Mouse (Mus musculus): ENCODE data around the gene Rpl29. TPM values are rescaled to one million over a fixed set of nuclear protein-coding genes. Genes with fewer than 3 reads are reported as not detected.

Gene Rpl29
- polyA plus RNA-seq, 1 experiment from 2014 or later = 1,256 TPM

DNA sequence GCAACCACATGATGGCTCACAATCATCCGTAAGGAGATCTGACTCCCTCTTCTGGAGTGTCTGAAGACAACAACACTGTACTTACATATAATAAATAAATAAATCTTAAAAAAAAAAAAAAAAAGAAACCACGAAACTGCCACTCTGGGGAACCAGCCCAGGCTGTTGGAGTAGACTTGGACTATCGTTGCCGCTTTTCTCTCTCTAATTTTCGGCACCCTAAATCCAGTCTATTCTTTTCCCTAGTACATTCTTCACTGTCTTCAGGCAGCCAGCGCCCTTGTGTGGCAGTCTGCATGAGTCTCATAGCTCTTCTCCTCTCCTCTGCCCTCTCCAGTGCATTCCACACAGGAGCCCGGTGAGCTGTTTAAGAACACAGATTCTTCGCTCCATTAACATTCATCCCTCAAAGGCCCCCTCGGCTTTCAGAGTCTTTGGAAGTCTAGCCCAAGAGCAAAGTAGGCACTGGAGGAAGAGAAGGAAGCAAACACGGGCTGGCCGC lies 484 bp upstream of the Rpl29 start:
- peak; percentile 36; the same call in 1 of the 2 replicates for ATAC-seq (ENCODE audit: insufficient number of reproducible peaks, insufficient read depth, low FRiP score, low read depth)
- Histone ChIP-seq H3K9me3 (ENCODE audit: control insufficient read depth, low read depth, low read length) (no peaks in the 10 kb centered on the region), H3K4me2 (replicated peaks; ENCODE audit: low read depth, low read length) (peak overlapping the region; percentile 65), H3K27ac (ENCODE audit: low read length) (peak overlapping the region; percentile 94), H3K4me1 (ENCODE audit: control insufficient read depth, insufficient read depth, low read length) (peaks cover 8% of the 10 kb centered on the region), H3K36me3 (ENCODE audit: control insufficient read depth, insufficient read depth, low read length) (peaks cover 18% of the 10 kb centered on the region), H3K4me3 (ENCODE audit: low read depth, low read length) (peak overlapping the region; percentile 78), H3K9ac (replicated peaks; ENCODE audit: low read depth, low read length) (peak overlapping the region; percentile 22; the same call in 1 of the 2 replicates), H3K27me3 (ENCODE audit: control insufficient read depth, insufficient read depth, low read length) (no peaks in the 10 kb centered on the region)
- 14% methylated on average over 11 of the region's 11 CpGs for WGBS

GRCm38 (mm10) chr9:106430015-106430264 lies 686 bp downstream of the Rpl29 start:
- H3K27me3 ChIP-seq (ENCODE audit: control insufficient read depth, insufficient read depth, low read length) = no peaks in the 10 kb centered on the region
- H3K9me3 ChIP-seq (ENCODE audit: control insufficient read depth, low read depth, low read length) = no peaks in the 10 kb centered on the region
- peak overlapping the region; percentile 99 for H3K9ac ChIP-seq (replicated peaks; ENCODE audit: low read depth, low read length)
- peak overlapping the region; percentile 84 for H3K4me2 ChIP-seq (replicated peaks; ENCODE audit: low read depth, low read length)
- WGBS = 0% methylated on average over 4 of the region's 4 CpGs
- H3K4me1 ChIP-seq (ENCODE audit: control insufficient read depth, insufficient read depth, low read length) = peaks cover 8% of the 10 kb centered on the region
- peaks cover 21% of the 10 kb centered on the region for H3K36me3 ChIP-seq (ENCODE audit: control insufficient read depth, insufficient read depth, low read length)
- no peak for ATAC-seq (ENCODE audit: insufficient number of reproducible peaks, insufficient read depth, low FRiP score, low read depth)
- H3K27ac ChIP-seq (ENCODE audit: low read length) = peak overlapping the region; percentile 82
- peak overlapping the region; percentile 78 for H3K4me3 ChIP-seq (ENCODE audit: low read depth, low read length)

- no peak overlapping the region for H3K27ac ChIP-seq (ENCODE audit: low read length)
- 70% methylated on average over 7 of the region's 7 CpGs for WGBS
These were observed 4.1 kb downstream of the Rpl29 start for GRCm38 (mm10) chr9:106433389-106433788.

GRCm38 (mm10) chr9:106436566-106436965 lies 7.3 kb downstream of the Rpl29 start:
- H3K9me3 ChIP-seq (ENCODE audit: control insufficient read depth, low read depth, low read length) = no peaks in the 10 kb centered on the region
- peaks cover 13% of the 10 kb centered on the region for H3K4me1 ChIP-seq (ENCODE audit: control insufficient read depth, insufficient read depth, low read length)
- H3K9ac ChIP-seq (replicated peaks; ENCODE audit: low read depth, low read length) = no peak overlapping the region
- no peak overlapping the region for H3K27ac ChIP-seq (ENCODE audit: low read length)
- no peak for ATAC-seq (ENCODE audit: insufficient number of reproducible peaks, insufficient read depth, low FRiP score, low read depth)
- WGBS = 78% methylated on average over 9 of the region's 9 CpGs
- no peak overlapping the region for H3K4me2 ChIP-seq (replicated peaks; ENCODE audit: low read depth, low read length)
- H3K36me3 ChIP-seq (ENCODE audit: control insufficient read depth, insufficient read depth, low read length) = peaks cover 14% of the 10 kb centered on the region
- H3K4me3 ChIP-seq (ENCODE audit: low read depth, low read length) = no peak overlapping the region
- H3K27me3 ChIP-seq (ENCODE audit: control insufficient read depth, insufficient read depth, low read length) = no peaks in the 10 kb centered on the region

More at GRCm38 (mm10) chr9:106433389-106433788, 4.1 kb downstream of the Rpl29 start:
- H3K9me3 ChIP-seq (ENCODE audit: control insufficient read depth, low read depth, low read length) = no peaks in the 10 kb centered on the region
- H3K4me1 ChIP-seq (ENCODE audit: control insufficient read depth, insufficient read depth, low read length) = peaks cover 15% of the 10 kb centered on the region
- ATAC-seq (ENCODE audit: insufficient number of reproducible peaks, insufficient read depth, low FRiP score, low read depth) = no peak
- peaks cover 21% of the 10 kb centered on the region for H3K36me3 ChIP-seq (ENCODE audit: control insufficient read depth, insufficient read depth, low read length)
- H3K4me3 ChIP-seq (ENCODE audit: low read depth, low read length) = no peak overlapping the region
- H3K4me2 ChIP-seq (replicated peaks; ENCODE audit: low read depth, low read length) = no peak overlapping the region
- no peak overlapping the region for H3K9ac ChIP-seq (replicated peaks; ENCODE audit: low read depth, low read length)
- H3K27me3 ChIP-seq (ENCODE audit: control insufficient read depth, insufficient read depth, low read length) = no peaks in the 10 kb centered on the region

- 71% methylated on average over 5 of the region's 5 CpGs for WGBS
- H3K4me1 ChIP-seq (ENCODE audit: control insufficient read depth, insufficient read depth, low read length) = peaks cover 13% of the 10 kb centered on the region
These were observed 13.4 kb downstream of the Rpl29 start for GRCm38 (mm10) chr9:106442680-106443079.

GRCm38 (mm10) chr9:106444836-106445235 lies 15.6 kb downstream of the Rpl29 start:
- Histone ChIP-seq H3K27ac (ENCODE audit: low read length) (no peak overlapping the region), H3K4me3 (ENCODE audit: low read depth, low read length) (no peak overlapping the region), H3K9me3 (ENCODE audit: control insufficient read depth, low read depth, low read length) (no peaks in the 10 kb centered on the region), H3K4me1 (ENCODE audit: control insufficient read depth, insufficient read depth, low read length) (peaks cover 25% of the 10 kb centered on the region), H3K4me2 (replicated peaks; ENCODE audit: low read depth, low read length) (no peak overlapping the region), H3K9ac (replicated peaks; ENCODE audit: low read depth, low read length) (no peak overlapping the region), H3K27me3 (ENCODE audit: control insufficient read depth, insufficient read depth, low read length) (no peaks in the 10 kb centered on the region), H3K36me3 (ENCODE audit: control insufficient read depth, insufficient read depth, low read length) (no peaks in the 10 kb centered on the region)
- ATAC-seq (ENCODE audit: insufficient number of reproducible peaks, insufficient read depth, low FRiP score, low read depth) = no peak
- WGBS = 76% methylated on average over 4 of the region's 4 CpGs

More at GRCm38 (mm10) chr9:106442680-106443079, 13.4 kb downstream of the Rpl29 start:
- Histone ChIP-seq H3K9ac (replicated peaks; ENCODE audit: low read depth, low read length) (no peak overlapping the region), H3K4me3 (ENCODE audit: low read depth, low read length) (no peak overlapping the region), H3K4me2 (replicated peaks; ENCODE audit: low read depth, low read length) (no peak overlapping the region), H3K27ac (ENCODE audit: low read length) (no peak overlapping the region), H3K9me3 (ENCODE audit: control insufficient read depth, low read depth, low read length) (no peaks in the 10 kb centered on the region), H3K36me3 (ENCODE audit: control insufficient read depth, insufficient read depth, low read length) (no peaks in the 10 kb centered on the region), H3K27me3 (ENCODE audit: control insufficient read depth, insufficient read depth, low read length) (no peaks in the 10 kb centered on the region)
- ATAC-seq (ENCODE audit: insufficient number of reproducible peaks, insufficient read depth, low FRiP score, low read depth) = no peak

DNA sequence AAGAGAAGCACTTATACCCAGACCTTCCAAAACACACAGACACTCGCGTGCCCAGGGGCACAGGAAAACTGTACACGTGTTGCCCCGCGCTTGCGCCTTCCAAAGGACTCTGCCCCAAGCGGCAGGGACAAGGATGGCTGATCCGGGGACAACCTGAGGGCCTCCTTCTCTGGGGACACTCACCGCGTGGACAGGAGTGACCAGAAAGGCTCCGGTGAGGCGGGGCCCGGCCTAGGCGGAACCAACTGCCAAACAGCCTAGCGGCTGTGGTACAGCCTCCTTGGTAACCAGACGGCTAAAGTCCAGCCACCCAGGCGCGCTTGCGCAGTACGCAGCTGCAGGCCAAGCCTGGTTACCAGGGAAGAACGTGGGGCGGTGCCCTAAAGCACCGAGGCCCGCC lies 18.1 kb downstream of the Rpl29 start, which contains the start of the genes Abhd14b and Abhd14a:
TSS of gene Abhd14b (plus strand) at position 112 of the 400 bp plus-strand sequence.
TSS of gene Abhd14a (minus strand) at position 331 of the 400 bp plus-strand sequence.
- no peaks in the 10 kb centered on the region for H3K36me3 ChIP-seq (ENCODE audit: control insufficient read depth, insufficient read depth, low read length)
- H3K4me2 ChIP-seq (replicated peaks; ENCODE audit: low read depth, low read length) = peak within 1 kb of the TSS; percentile 86
- H3K9ac ChIP-seq (replicated peaks; ENCODE audit: low read depth, low read length) = peak within 1 kb of the TSS; percentile 36; the same call in 1 of the 2 replicates
- peak within 1 kb of the TSS; percentile 44 for H3K4me3 ChIP-seq (ENCODE audit: low read depth, low read length)
- H3K9me3 ChIP-seq (ENCODE audit: control insufficient read depth, low read depth, low read length) = no peaks in the 10 kb centered on the region
- peak within 1 kb of the TSS; percentile 66 for H3K27ac ChIP-seq (ENCODE audit: low read length)
- ATAC-seq (ENCODE audit: insufficient number of reproducible peaks, insufficient read depth, low FRiP score, low read depth) = peak; percentile 88
- under 1% methylated on average over 24 of the region's 24 CpGs for WGBS
- peaks cover 40% of the 10 kb centered on the region for H3K4me1 ChIP-seq (ENCODE audit: control insufficient read depth, insufficient read depth, low read length)
- H3K27me3 ChIP-seq (ENCODE audit: control insufficient read depth, insufficient read depth, low read length) = no peaks in the 10 kb centered on the region

- H3K27ac ChIP-seq (ENCODE audit: low read length) = peak overlapping the region; percentile 66; the same call in 1 of the 2 replicates
- no peaks in the 10 kb centered on the region for H3K9me3 ChIP-seq (ENCODE audit: control insufficient read depth, low read depth, low read length)
- ATAC-seq (ENCODE audit: insufficient number of reproducible peaks, insufficient read depth, low FRiP score, low read depth) = peak; percentile 7; the same call in 1 of the 2 replicates
- WGBS = 39% methylated on average over 9 of the region's 9 CpGs
- peaks cover 46% of the 10 kb centered on the region for H3K4me1 ChIP-seq (ENCODE audit: control insufficient read depth, insufficient read depth, low read length)
- H3K9ac ChIP-seq (replicated peaks; ENCODE audit: low read depth, low read length) = 0 out of 2 replicates have a peak overlapping the region, but pooled peaks have one; percentile 36
- H3K4me3 ChIP-seq (ENCODE audit: low read depth, low read length) = peak overlapping the region; percentile 44
- no peaks in the 10 kb centered on the region for H3K27me3 ChIP-seq (ENCODE audit: control insufficient read depth, insufficient read depth, low read length)
- H3K36me3 ChIP-seq (ENCODE audit: control insufficient read depth, insufficient read depth, low read length) = no peaks in the 10 kb centered on the region
- peak overlapping the region; percentile 86 for H3K4me2 ChIP-seq (replicated peaks; ENCODE audit: low read depth, low read length)
These were observed 18.7 kb downstream of the Rpl29 start for GRCm38 (mm10) chr9:106447951-106448350.

Measured in stomach, embryonic 14.5 days (tissue).